Mouse (Mus musculus) heart, postnatal 0 days (tissue): ENCODE results near the gene Snap29. TPM values are rescaled to one million over a fixed set of nuclear protein-coding genes. Genes with fewer than 3 reads are reported as not detected.

ENCODE experiments used
- ATAC-seq: fragments of 200-750 bp; cut with Nextera tagmentation; 2 replicates; pipeline ENCODE4 v1.8.0; 2017; ENCODE audit warnings: low read depth, moderate number of reproducible peaks, moderate library complexity; ENCODE audit not compliant: insufficient read depth
- DNase-seq: peaks from one replicate; pipeline ENCODE4 v3.0.0-alpha.2; 2016; ENCODE audit warnings: low spot score
- H3K27ac ChIP-seq: fragments of 300-500 bp; sonication (generic); 2 replicates; pipeline ENCODE4 v1.5.1; 2014; ENCODE audit warnings: low read depth, mild to moderate bottlenecking
- H3K27me3 ChIP-seq: fragments of 300-500 bp; sonication (generic); 2 replicates; pipeline ENCODE4 v1.6.1; 2014; ENCODE audit warnings: low read length, mixed read lengths; ENCODE audit not compliant: control insufficient read depth, insufficient read depth
- H3K36me3 ChIP-seq: fragments of 300-500 bp; sonication (generic); replicated peaks from 2 replicates; pipeline ENCODE4 v1.6.1; 2014; ENCODE audit warnings: low read length, mixed read lengths; ENCODE audit not compliant: control insufficient read depth, insufficient read depth
- H3K4me1 ChIP-seq: fragments of 300-500 bp; sonication (generic); 2 replicates; pipeline ENCODE4 v1.6.1; 2014; ENCODE audit warnings: antibody characterized with exemption; ENCODE audit not compliant: control insufficient read depth, insufficient read depth
- H3K4me2 ChIP-seq: fragments of 300-500 bp; sonication (generic); 2 replicates; pipeline ENCODE4 v1.6.1; 2014; ENCODE audit warnings: low read depth, mild to moderate bottlenecking, low read length, moderate library complexity
- H3K4me3 ChIP-seq: fragments of 300-500 bp; sonication (generic); 2 replicates; pipeline ENCODE4 v1.5.1; 2014; ENCODE audit warnings: low read depth, low read length
- H3K9ac ChIP-seq: fragments of 300-500 bp; sonication (generic); replicated peaks from 2 replicates; pipeline ENCODE4 v1.6.1; 2014; ENCODE audit warnings: low read depth, low read length, mixed read lengths
- H3K9me3 ChIP-seq: fragments of 300-500 bp; sonication (generic); replicated peaks from 2 replicates; pipeline ENCODE4 v1.6.1; 2016; ENCODE audit warnings: low read length; ENCODE audit not compliant: control insufficient read depth
- CTCF ChIP-seq: IDR thresholded peaks from 2 replicates; pipeline ENCODE4 v1.5.1; 2016; ENCODE audit warnings: antibody characterized with exemption, control low read depth, low read depth
- EP300 ChIP-seq: IDR thresholded peaks from 2 replicates; pipeline ENCODE4 v1.6.1; 2016; ENCODE audit warnings: antibody characterized with exemption, low read depth
- WGBS: fragments of 180-500 bp; shearing (Covaris S2); extraction: QIAGEN DNeasy Blood & Tissue Kit; methylation state at CpG from one replicate; pipeline ENCODE4 v1.1.7; 2014; 5-methylcytosine and 5-hydroxymethylcytosine counted together
- polyA plus RNA-seq: library from polyadenylated mRNA; unstranded; fragments of >200 nt; fragmentation: Nextera tagmentation; extraction: Ambion mirVana; gene quantifications from 2 replicates; pipeline ENCODE4 v1.2.1, GENCODE M21; 2015
- total RNA-seq: library from RNA; depleted of rRNA; stranded (reverse); fragments of >200 nt; gene quantifications from 2 replicates; pipeline ENCODE4 v1.2.3, GENCODE M21; 2014; ENCODE audit warnings: low replicate concordance

The Snap29 gene
- total and polyA plus RNA-seq, 2 experiments from 2014 or later = 8.3 to 22.3 TPM

- Histone ChIP-seq H3K36me3 (peaks cover 9% of the 10 kb centered on the region; the same call in 1 of the 2 replicates), H3K9ac (no peak overlapping the region), H3K4me3 (no peak overlapping the region), H3K27ac (no peak overlapping the region), H3K4me1 (no peaks in the 10 kb centered on the region), H3K27me3 (no peaks in the 10 kb centered on the region), H3K4me2 (no peak overlapping the region), H3K9me3 (no peaks in the 10 kb centered on the region)
- WGBS = 53% methylated on average over 4 of the region's 4 CpGs
- no peak for ATAC-seq
- TF ChIP-seq EP300 = no peak
- TF ChIP-seq CTCF = no peak
- no peak for DNase-seq
These were observed 13.0 kb upstream of the Snap29 start for GRCm38 (mm10) chr16:17392784-17393183.

- H3K9ac ChIP-seq = no peak overlapping the region
- H3K27me3 ChIP-seq = no peaks in the 10 kb centered on the region
- no peak overlapping the region for H3K4me3 ChIP-seq
- no peak overlapping the region for H3K27ac ChIP-seq
- H3K36me3 ChIP-seq = no peaks in the 10 kb centered on the region
- H3K4me1 ChIP-seq = peaks cover 11% of the 10 kb centered on the region; the same call in 1 of the 2 replicates
- 74% methylated on average over 1 of the region's 1 CpGs for WGBS
- H3K9me3 ChIP-seq = no peaks in the 10 kb centered on the region
- TF ChIP-seq EP300 = no peak
- TF ChIP-seq CTCF = peak; percentile 60
- no peak for ATAC-seq
- peak; percentile 18 for DNase-seq
- H3K4me2 ChIP-seq = no peak overlapping the region
These were observed 2.9 kb upstream of the Snap29 start for GRCm38 (mm10) chr16:17402855-17403254.

GRCm38 (mm10) chr16:17405271-17405696, 502 bp upstream of the Snap29 start:
- peak overlapping the region; percentile 85 for H3K4me3 ChIP-seq
- peak overlapping the region; percentile 82 for H3K27ac ChIP-seq
- peak; percentile 66 for ATAC-seq
- TF ChIP-seq EP300 (no peak), CTCF (no peak)
- no peaks in the 10 kb centered on the region for H3K27me3 ChIP-seq
- peak overlapping the region; percentile 72 for H3K9ac ChIP-seq
- H3K4me1 ChIP-seq = peaks cover 17% of the 10 kb centered on the region; the same call in 1 of the 2 replicates
- no peaks in the 10 kb centered on the region for H3K9me3 ChIP-seq
- peak overlapping the region; percentile 72 for H3K4me2 ChIP-seq
- H3K36me3 ChIP-seq = no peaks in the 10 kb centered on the region
- DNase-seq = peak; percentile 20
- under 1% methylated on average over 22 of the region's 22 CpGs for WGBS

- H3K4me2 ChIP-seq = peak overlapping the region; percentile 81
- ATAC-seq (no peak), DNase-seq (peak; percentile 5)
- H3K9ac ChIP-seq = peak overlapping the region; percentile 70
- H3K4me1 ChIP-seq = peaks cover 18% of the 10 kb centered on the region; the same call in 1 of the 2 replicates
- H3K9me3 ChIP-seq = no peaks in the 10 kb centered on the region
- no peaks in the 10 kb centered on the region for H3K36me3 ChIP-seq
- H3K4me3 ChIP-seq = peak overlapping the region; percentile 85
- no peak for TF ChIP-seq CTCF
- no peak for TF ChIP-seq EP300
- peak overlapping the region; percentile 52; the same call in 1 of the 2 replicates for H3K27ac ChIP-seq
- 27% methylated on average over 9 of the region's 9 CpGs for WGBS
- no peaks in the 10 kb centered on the region for H3K27me3 ChIP-seq
These were observed 886 bp downstream of the Snap29 start for GRCm38 (mm10) chr16:17406512-17407231.

- Histone ChIP-seq H3K4me3 (no peak overlapping the region), H3K9ac (no peak overlapping the region), H3K27ac (peak overlapping the region; percentile 59), H3K36me3 (no peaks in the 10 kb centered on the region), H3K9me3 (no peaks in the 10 kb centered on the region), H3K27me3 (no peaks in the 10 kb centered on the region), H3K4me1 (peaks cover 18% of the 10 kb centered on the region; the same call in 1 of the 2 replicates), H3K4me2 (no peak overlapping the region)
- 85% methylated on average over 2 of the region's 2 CpGs for WGBS
- no peak for DNase-seq
- no peak for TF ChIP-seq EP300
- no peak for TF ChIP-seq CTCF
- no peak for ATAC-seq
These were observed 3.3 kb downstream of the Snap29 start for GRCm38 (mm10) chr16:17409046-17409445.
